Mouse (Mus musculus): ENCODE data around the gene Amdhd2. TPM values are rescaled to one million over a fixed set of nuclear protein-coding genes. Genes with fewer than 3 reads are reported as not detected.
A peak's percentile ranks its signal among the peaks of the same experiment; 100 is the strongest.
"Not testable (repeated sequence)": the region's sequence is repeated elsewhere in the genome, so short reads cannot be mapped to it uniquely, and the experiment has no call there.

The Amdhd2 gene
- polyA plus RNA-seq, 1 experiment from 2014 or later: 29.7 TPM

GRCm38 (mm10) chr17:24141425-24141920 is 22.1 kb downstream of the Amdhd2 start:
- peaks cover 13% of the 10 kb centered on the region for H3K4me1 ChIP-seq (ENCODE audit: control insufficient read depth, insufficient read depth, low read length)
- H3K27me3 ChIP-seq (ENCODE audit: control insufficient read depth, insufficient read depth, low read length): no peaks in the 10 kb centered on the region
- peak overlapping the region; percentile 51 for H3K4me2 ChIP-seq (replicated peaks; ENCODE audit: low read depth, low read length)
- H3K27ac ChIP-seq (ENCODE audit: low read length): peak overlapping the region; percentile 77
- ATAC-seq (ENCODE audit: insufficient number of reproducible peaks, insufficient read depth, low FRiP score, low read depth): peak; percentile 98
- WGBS: under 1% methylated on average over 46 of the region's 57 CpGs
- no peaks in the 10 kb centered on the region for H3K9me3 ChIP-seq (ENCODE audit: control insufficient read depth, low read depth, low read length)
- H3K9ac ChIP-seq (replicated peaks; ENCODE audit: low read depth, low read length): peak overlapping the region; percentile 97
- peak overlapping the region; percentile 92 for H3K4me3 ChIP-seq (ENCODE audit: low read depth, low read length)
- no peaks in the 10 kb centered on the region for H3K36me3 ChIP-seq (ENCODE audit: control insufficient read depth, insufficient read depth, low read length)

GRCm38 (mm10) chr17:24140845-24141424 is 22.6 kb downstream of the Amdhd2 start:
- H3K9me3 ChIP-seq (ENCODE audit: control insufficient read depth, low read depth, low read length): no peaks in the 10 kb centered on the region
- WGBS: under 1% methylated on average over 38 of the region's 43 CpGs
- peaks cover 13% of the 10 kb centered on the region for H3K4me1 ChIP-seq (ENCODE audit: control insufficient read depth, insufficient read depth, low read length)
- peak overlapping the region; percentile 82 for H3K4me2 ChIP-seq (replicated peaks; ENCODE audit: low read depth, low read length)
- peak overlapping the region; percentile 97 for H3K9ac ChIP-seq (replicated peaks; ENCODE audit: low read depth, low read length)
- H3K36me3 ChIP-seq (ENCODE audit: control insufficient read depth, insufficient read depth, low read length): no peaks in the 10 kb centered on the region
- peak; percentile 35; the same call in 1 of the 2 replicates for ATAC-seq (ENCODE audit: insufficient number of reproducible peaks, insufficient read depth, low FRiP score, low read depth)
- H3K27ac ChIP-seq (ENCODE audit: low read length): peak overlapping the region; percentile 77
- H3K27me3 ChIP-seq (ENCODE audit: control insufficient read depth, insufficient read depth, low read length): no peaks in the 10 kb centered on the region
- peak overlapping the region; percentile 92 for H3K4me3 ChIP-seq (ENCODE audit: low read depth, low read length)

- Histone ChIP-seq H3K4me2 (replicated peaks; ENCODE audit: low read depth, low read length) (peak overlapping the region; percentile 82), H3K36me3 (ENCODE audit: control insufficient read depth, insufficient read depth, low read length) (no peaks in the 10 kb centered on the region), H3K9ac (replicated peaks; ENCODE audit: low read depth, low read length) (0 out of 2 replicates have a peak overlapping the region, but pooled peaks have one; percentile 4), H3K4me3 (ENCODE audit: low read depth, low read length) (peak overlapping the region; percentile 92; the same call in 1 of the 2 replicates), H3K27ac (ENCODE audit: low read length) (no peak overlapping the region), H3K4me1 (ENCODE audit: control insufficient read depth, insufficient read depth, low read length) (peaks cover 13% of the 10 kb centered on the region), H3K27me3 (ENCODE audit: control insufficient read depth, insufficient read depth, low read length) (no peaks in the 10 kb centered on the region), H3K9me3 (ENCODE audit: control insufficient read depth, low read depth, low read length) (no peaks in the 10 kb centered on the region)
- WGBS: 90% methylated on average over 4 of the region's 4 CpGs
- ATAC-seq (ENCODE audit: insufficient number of reproducible peaks, insufficient read depth, low FRiP score, low read depth): no peak
Observed at GRCm38 (mm10) chr17:24139968-24140367, 23.6 kb downstream of the Amdhd2 start.

DNA sequence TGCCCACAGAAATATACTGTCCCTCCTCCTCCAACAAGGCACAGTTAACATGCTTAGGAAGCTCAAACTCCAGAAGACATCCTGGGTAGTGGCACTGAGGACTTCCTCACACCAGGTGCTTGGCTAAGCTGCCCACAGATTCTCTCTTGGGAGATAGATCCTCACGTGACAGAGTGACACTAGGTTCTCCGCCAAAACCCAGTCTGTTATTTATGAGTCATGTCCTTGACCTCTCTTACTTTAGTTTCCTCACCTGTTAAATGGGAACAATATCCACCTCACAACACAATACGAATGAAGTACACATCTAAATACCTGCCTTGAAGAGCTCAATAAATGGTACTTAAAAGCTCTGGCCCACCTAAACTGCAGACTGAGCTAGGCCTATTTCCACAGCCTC is 24.3 kb downstream of the Amdhd2 start:
- Histone ChIP-seq H3K9me3 (ENCODE audit: control insufficient read depth, low read depth, low read length) (no peaks in the 10 kb centered on the region), H3K4me2 (replicated peaks; ENCODE audit: low read depth, low read length) (no peak overlapping the region), H3K4me1 (ENCODE audit: control insufficient read depth, insufficient read depth, low read length) (peaks cover 13% of the 10 kb centered on the region), H3K9ac (replicated peaks; ENCODE audit: low read depth, low read length) (no peak overlapping the region), H3K27ac (ENCODE audit: low read length) (no peak overlapping the region), H3K4me3 (ENCODE audit: low read depth, low read length) (no peak overlapping the region), H3K36me3 (ENCODE audit: control insufficient read depth, insufficient read depth, low read length) (no peaks in the 10 kb centered on the region), H3K27me3 (ENCODE audit: control insufficient read depth, insufficient read depth, low read length) (no peaks in the 10 kb centered on the region)
- 84% methylated on average over 3 of the region's 3 CpGs for WGBS
- no peak for ATAC-seq (ENCODE audit: insufficient number of reproducible peaks, insufficient read depth, low FRiP score, low read depth)

GRCm38 (mm10) chr17:24137226-24137880 is 26.2 kb downstream of the Amdhd2 start:
- H3K4me1 ChIP-seq (ENCODE audit: control insufficient read depth, insufficient read depth, low read length): peaks cover 13% of the 10 kb centered on the region
- H3K9ac ChIP-seq (replicated peaks; ENCODE audit: low read depth, low read length): no peak overlapping the region
- ATAC-seq (ENCODE audit: insufficient number of reproducible peaks, insufficient read depth, low FRiP score, low read depth): no peak
- no peaks in the 10 kb centered on the region for H3K9me3 ChIP-seq (ENCODE audit: control insufficient read depth, low read depth, low read length)
- no peaks in the 10 kb centered on the region for H3K27me3 ChIP-seq (ENCODE audit: control insufficient read depth, insufficient read depth, low read length)
- no peaks in the 10 kb centered on the region for H3K36me3 ChIP-seq (ENCODE audit: control insufficient read depth, insufficient read depth, low read length)
- 63% methylated on average over 2 of the region's 2 CpGs for whole genome bisulfite sequencing
- H3K4me3 ChIP-seq (ENCODE audit: low read depth, low read length): no peak overlapping the region
- H3K4me2 ChIP-seq (replicated peaks; ENCODE audit: low read depth, low read length): no peak overlapping the region
- H3K27ac ChIP-seq (ENCODE audit: low read length): no peak overlapping the region

- H3K4me2 ChIP-seq (replicated peaks; ENCODE audit: low read depth, low read length): no peak overlapping the region
- ATAC-seq (ENCODE audit: insufficient number of reproducible peaks, insufficient read depth, low FRiP score, low read depth): no peak
Observed at GRCm38 (mm10) chr17:24134062-24134461, 29.5 kb downstream of the Amdhd2 start.

DNA sequence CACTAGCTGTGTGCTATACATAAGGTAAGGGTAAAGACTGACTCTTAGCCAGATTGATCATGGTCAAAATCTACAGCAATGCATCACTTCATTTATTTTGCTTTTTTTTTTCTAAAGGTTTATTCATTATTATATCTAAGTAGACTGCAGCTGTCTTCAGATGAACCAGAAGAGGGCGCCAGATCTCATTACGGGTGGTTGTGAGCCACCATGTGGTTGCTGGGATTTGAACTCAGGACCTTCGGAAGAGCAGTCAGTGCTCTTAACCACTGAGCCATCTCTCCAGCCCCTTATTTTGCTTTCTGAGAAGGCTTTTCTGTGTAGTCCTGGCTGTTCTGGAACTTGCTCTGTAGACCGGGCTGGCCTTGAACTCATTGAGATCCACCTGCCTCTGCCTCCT is 30.6 kb downstream of the Amdhd2 start:
- not testable (repeated sequence) for H3K36me3 ChIP-seq (ENCODE audit: control insufficient read depth, insufficient read depth, low read length); H3K4me2 ChIP-seq (replicated peaks; ENCODE audit: low read depth, low read length); H3K27me3 ChIP-seq (ENCODE audit: control insufficient read depth, insufficient read depth, low read length); H3K4me3 ChIP-seq (ENCODE audit: low read depth, low read length); H3K4me1 ChIP-seq (ENCODE audit: control insufficient read depth, insufficient read depth, low read length); H3K27ac ChIP-seq (ENCODE audit: low read length); ATAC-seq (ENCODE audit: insufficient number of reproducible peaks, insufficient read depth, low FRiP score, low read depth); H3K9me3 ChIP-seq (ENCODE audit: control insufficient read depth, low read depth, low read length); H3K9ac ChIP-seq (replicated peaks; ENCODE audit: low read depth, low read length)
- WGBS: 89% methylated on average over 4 of the region's 4 CpGs

More at GRCm38 (mm10) chr17:24134062-24134461, 29.5 kb downstream of the Amdhd2 start:
- Histone ChIP-seq H3K27ac (ENCODE audit: low read length) (no peak overlapping the region), H3K4me3 (ENCODE audit: low read depth, low read length) (no peak overlapping the region), H3K4me1 (ENCODE audit: control insufficient read depth, insufficient read depth, low read length) (0 out of 2 replicates have a peak, but pooled peaks cover 3% of the 10 kb centered on the region), H3K9ac (replicated peaks; ENCODE audit: low read depth, low read length) (no peak overlapping the region), H3K9me3 (ENCODE audit: control insufficient read depth, low read depth, low read length) (no peaks in the 10 kb centered on the region), H3K36me3 (ENCODE audit: control insufficient read depth, insufficient read depth, low read length) (no peaks in the 10 kb centered on the region), H3K27me3 (ENCODE audit: control insufficient read depth, insufficient read depth, low read length) (no peaks in the 10 kb centered on the region)

DNA sequence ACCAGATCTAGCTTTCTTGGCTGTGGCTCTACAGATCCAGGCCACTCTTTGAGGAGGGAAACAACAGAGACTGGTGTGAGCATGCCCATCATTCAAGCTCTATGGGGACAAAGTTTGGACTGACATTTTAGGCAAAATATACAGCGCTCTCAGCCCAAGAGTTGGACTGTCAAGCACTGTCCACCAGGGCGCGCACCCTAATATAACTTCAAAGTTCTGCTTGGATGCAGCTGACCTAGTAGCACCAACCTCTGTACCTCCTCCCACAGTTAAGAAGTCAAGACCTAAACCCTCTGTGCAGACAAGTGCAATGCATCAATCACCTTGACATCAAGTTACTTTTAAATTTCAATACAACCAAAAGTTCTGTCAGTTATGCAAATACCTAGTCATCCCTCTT is 32.0 kb downstream of the Amdhd2 start:
- 82% methylated on average over 3 of the region's 3 CpGs for WGBS
- Histone ChIP-seq H3K4me2 (replicated peaks; ENCODE audit: low read depth, low read length) (no peak overlapping the region), H3K4me3 (ENCODE audit: low read depth, low read length) (no peak overlapping the region)

More for the DNA sequence above, 32.0 kb downstream of the Amdhd2 start:
- H3K27ac ChIP-seq (ENCODE audit: low read length): no peak overlapping the region
- no peak for ATAC-seq (ENCODE audit: insufficient number of reproducible peaks, insufficient read depth, low FRiP score, low read depth)
- H3K36me3 ChIP-seq (ENCODE audit: control insufficient read depth, insufficient read depth, low read length): no peaks in the 10 kb centered on the region
- H3K27me3 ChIP-seq (ENCODE audit: control insufficient read depth, insufficient read depth, low read length): no peaks in the 10 kb centered on the region
- H3K4me1 ChIP-seq (ENCODE audit: control insufficient read depth, insufficient read depth, low read length): no peaks in the 10 kb centered on the region
- H3K9me3 ChIP-seq (ENCODE audit: control insufficient read depth, low read depth, low read length): no peaks in the 10 kb centered on the region
- H3K9ac ChIP-seq (replicated peaks; ENCODE audit: low read depth, low read length): no peak overlapping the region

Data from stomach, embryonic 14.5 days (tissue).